Mouse (Mus musculus) forebrain, postnatal 0 days (tissue): Measurements from ENCODE around the gene Top3a. TPM values are rescaled to one million over a fixed set of nuclear protein-coding genes. Genes with fewer than 3 reads are reported as not detected.

Experiments
- ATAC-seq: fragments of 200-750 bp; cut with Nextera tagmentation; 2 replicates; pipeline ENCODE4 v1.8.0; 2017; ENCODE audit warnings: mild to moderate bottlenecking, moderate library complexity
- DNase-seq: peaks from one replicate; pipeline ENCODE4 v3.0.0-alpha.2; 2015
- H3K27ac ChIP-seq: fragments of 300-500 bp; sonication (generic); 2 replicates; pipeline ENCODE4 v1.5.1; 2014; ENCODE audit warnings: low read depth, mild to moderate bottlenecking, antibody characterized with exemption, low read length, moderate library complexity, mixed read lengths
- H3K27me3 ChIP-seq: fragments of 300-500 bp; sonication (generic); 2 replicates; pipeline ENCODE4 v1.6.1; 2014; ENCODE audit warnings: mild to moderate bottlenecking, low read length, mixed read lengths; ENCODE audit not compliant: insufficient read depth
- H3K36me3 ChIP-seq: fragments of 300-500 bp; sonication (generic); 2 replicates; pipeline ENCODE4 v1.6.1; 2014; ENCODE audit warnings: mild to moderate bottlenecking, moderate library complexity; ENCODE audit not compliant: insufficient read depth
- H3K4me1 ChIP-seq: fragments of 300-500 bp; sonication (generic); 2 replicates; pipeline ENCODE4 v1.6.1; 2014; ENCODE audit warnings: antibody characterized with exemption; ENCODE audit not compliant: insufficient read depth
- H3K4me2 ChIP-seq: fragments of 300-500 bp; sonication (generic); 2 replicates; pipeline ENCODE4 v1.6.1; 2014; ENCODE audit warnings: low read depth, mild to moderate bottlenecking, moderate library complexity
- H3K4me3 ChIP-seq: fragments of 300-500 bp; sonication (generic); 2 replicates; pipeline ENCODE4 v1.5.1; 2014; ENCODE audit warnings: low read depth, low read length, mixed read lengths
- H3K9ac ChIP-seq: fragments of 300-500 bp; sonication (generic); 2 replicates; pipeline ENCODE4 v1.6.1; 2014; ENCODE audit warnings: mild to moderate bottlenecking
- H3K9me3 ChIP-seq: fragments of 300-500 bp; sonication (generic); 2 replicates; pipeline ENCODE4 v1.6.1; 2016; ENCODE audit warnings: low read length
- CTCF ChIP-seq: sonication (generic); IDR thresholded peaks from 2 replicates; pipeline ENCODE4 v1.5.1; 2016; ENCODE audit warnings: antibody characterized with exemption, control low read depth, low read depth
- WGBS: fragments of 180-500 bp; shearing (Covaris S2); extraction: QIAGEN DNeasy Blood & Tissue Kit; methylation state at CpG from one replicate; pipeline ENCODE4 v1.1.7; 2014; 5-methylcytosine and 5-hydroxymethylcytosine counted together
- polyA plus RNA-seq: library from polyadenylated mRNA; unstranded; fragments of >200 nt; fragmentation: Nextera tagmentation; extraction: Ambion mirVana; gene quantifications from 2 replicates; pipeline ENCODE4 v1.2.1, GENCODE M21; 2015
- total RNA-seq: library from RNA; depleted of rRNA; stranded (reverse); fragments of >200 nt; gene quantifications from 2 replicates; pipeline ENCODE4 v1.2.3, GENCODE M21; 2014

The Top3a gene
- total and polyA plus RNA-seq, 2 experiments from 2014 or later: 3.9 to 11.5 TPM

DNA sequence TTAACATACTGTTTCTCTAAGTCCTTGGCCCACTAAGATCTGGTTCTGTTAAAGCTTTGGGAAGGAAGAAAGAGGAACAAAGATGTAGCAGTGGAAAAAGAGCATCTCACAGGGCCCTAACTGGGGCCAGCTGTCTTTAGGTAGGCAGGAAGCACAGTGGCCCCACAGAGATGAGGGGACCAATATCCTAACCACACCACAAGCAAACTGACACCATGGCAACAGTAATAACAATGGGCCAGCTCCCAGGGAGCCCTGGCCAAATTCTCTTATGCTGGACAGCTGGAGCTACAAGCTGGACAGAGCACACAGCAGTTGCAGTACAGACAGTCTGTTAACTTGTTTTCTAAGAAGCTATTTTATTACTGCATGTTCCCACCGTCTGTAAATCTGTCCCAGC is 10.4 kb upstream of the Top3a start:
- TF ChIP-seq CTCF: no peak
- DNase-seq (no peak), ATAC-seq (no peak)
- H3K4me1 ChIP-seq: no peaks in the 10 kb centered on the region
- peaks cover 49% of the 10 kb centered on the region for H3K36me3 ChIP-seq
- no peak overlapping the region for H3K9ac ChIP-seq
- no peaks in the 10 kb centered on the region for H3K27me3 ChIP-seq
- H3K4me3 ChIP-seq: no peak overlapping the region
- no peak overlapping the region for H3K27ac ChIP-seq
- H3K4me2 ChIP-seq: no peak overlapping the region
- no peaks in the 10 kb centered on the region for H3K9me3 ChIP-seq
- 50% methylated on average over 1 of the region's 1 CpGs for WGBS

DNA sequence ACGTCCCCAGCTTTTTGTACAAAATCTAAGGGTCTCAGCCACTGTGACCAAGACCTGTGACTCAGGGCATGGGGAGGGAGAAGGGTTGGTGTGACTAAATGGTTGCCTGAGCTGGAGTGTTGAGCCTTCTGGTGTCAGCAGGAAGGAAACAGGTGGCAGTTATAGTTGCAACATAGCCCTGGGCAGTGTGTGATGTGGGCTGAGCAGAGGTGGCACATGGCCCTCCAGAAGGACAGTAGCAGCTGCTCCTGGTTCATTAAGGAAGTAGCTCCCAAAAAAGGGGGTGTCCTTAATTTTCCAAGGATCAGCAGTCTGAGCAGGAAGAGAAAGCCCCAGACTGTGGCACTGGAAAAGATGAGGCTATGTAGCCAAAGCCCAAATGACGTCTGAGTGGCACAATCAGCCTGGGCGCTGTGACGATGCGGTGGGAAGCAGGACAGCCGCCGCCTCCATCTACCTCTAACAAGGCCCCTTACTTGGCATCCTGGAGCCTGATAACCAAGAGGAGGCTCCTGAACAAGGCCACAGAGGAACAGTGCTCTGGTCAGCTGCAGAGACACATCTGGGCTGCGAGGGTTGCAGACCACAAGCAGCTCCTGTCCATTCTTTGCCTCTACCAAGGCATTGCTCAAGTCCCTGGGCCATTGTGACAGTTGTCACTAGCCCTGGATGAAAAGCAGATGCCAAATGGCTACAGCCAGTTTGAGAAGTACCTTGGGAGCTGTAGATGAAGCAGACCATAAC is 7.2 kb upstream of the Top3a start:
- no peak overlapping the region for H3K27ac ChIP-seq
- no peak overlapping the region for H3K9ac ChIP-seq
- TF ChIP-seq CTCF: no peak
- no peaks in the 10 kb centered on the region for H3K9me3 ChIP-seq
- no peaks in the 10 kb centered on the region for H3K27me3 ChIP-seq
- peaks cover 49% of the 10 kb centered on the region for H3K36me3 ChIP-seq
- H3K4me1 ChIP-seq: peaks cover 16% of the 10 kb centered on the region
- no peak overlapping the region for H3K4me2 ChIP-seq
- no peak overlapping the region for H3K4me3 ChIP-seq
- ATAC-seq (no peak), DNase-seq (no peak)
- WGBS: 89% methylated on average over 8 of the region's 8 CpGs

DNA sequence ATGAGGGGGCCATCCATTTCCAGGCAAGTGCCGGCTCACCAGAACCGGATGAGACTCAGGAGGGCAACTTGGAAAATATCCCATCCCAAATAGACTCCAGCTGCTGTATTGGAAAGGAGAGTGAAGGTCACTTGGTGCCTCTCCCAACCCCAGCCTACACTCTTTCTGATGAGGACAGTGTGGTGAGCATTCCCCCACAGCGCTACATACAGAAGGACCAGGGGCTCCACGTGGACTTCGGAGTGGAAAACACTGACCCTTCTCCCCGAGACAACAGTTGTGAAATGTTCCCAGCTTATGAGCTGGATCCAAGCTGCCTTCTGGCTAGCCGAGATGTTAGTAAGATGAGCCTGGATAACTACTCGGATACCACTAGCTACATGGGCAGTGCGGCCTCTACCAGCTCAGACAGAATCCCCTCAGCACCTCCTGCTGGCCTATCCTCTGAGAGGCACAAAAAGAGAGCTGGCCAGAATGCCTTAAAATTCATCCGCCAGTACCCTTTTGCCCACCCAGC is 2.6 kb upstream of the Top3a start:
- TF ChIP-seq CTCF: no peak
- Histone ChIP-seq H3K9me3 (no peaks in the 10 kb centered on the region), H3K9ac (no peak overlapping the region), H3K36me3 (peaks cover 16% of the 10 kb centered on the region), H3K4me2 (peak overlapping the region; percentile 31; the same call in 1 of the 2 replicates), H3K4me1 (peaks cover 38% of the 10 kb centered on the region), H3K4me3 (no peak overlapping the region), H3K27ac (no peak overlapping the region), H3K27me3 (no peaks in the 10 kb centered on the region)
- DNase-seq: no peak
- WGBS: 92% methylated on average over 10 of the region's 10 CpGs
- ATAC-seq: no peak

DNA sequence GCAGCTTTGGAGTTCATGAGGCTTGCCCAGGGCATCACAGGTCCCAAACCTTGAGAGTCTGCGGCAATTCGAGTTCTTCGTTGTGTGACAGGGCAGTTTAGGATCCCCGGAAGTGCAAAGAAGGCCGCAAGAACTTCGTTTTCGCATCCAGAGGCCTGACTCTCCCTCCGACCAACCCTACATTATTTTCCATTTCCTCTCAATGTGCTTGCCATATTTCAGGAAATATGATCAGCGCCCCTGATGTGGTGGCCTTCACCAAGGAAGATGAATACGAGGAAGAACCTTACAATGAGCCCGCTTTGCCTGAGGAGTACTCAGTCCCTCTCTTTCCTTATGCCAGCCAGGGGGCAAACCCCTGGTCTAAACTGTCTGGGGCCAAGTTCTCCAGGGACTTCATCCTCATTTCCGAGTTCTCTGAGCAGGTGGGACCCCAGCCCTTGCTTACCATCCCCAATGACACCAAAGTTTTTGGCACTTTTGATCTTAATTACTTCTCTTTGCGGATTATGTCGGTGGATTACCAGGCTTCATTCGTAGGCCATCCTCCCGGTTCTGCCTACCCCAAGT is 721 bp upstream of the Top3a start:
- TF ChIP-seq CTCF: no peak

DNA sequence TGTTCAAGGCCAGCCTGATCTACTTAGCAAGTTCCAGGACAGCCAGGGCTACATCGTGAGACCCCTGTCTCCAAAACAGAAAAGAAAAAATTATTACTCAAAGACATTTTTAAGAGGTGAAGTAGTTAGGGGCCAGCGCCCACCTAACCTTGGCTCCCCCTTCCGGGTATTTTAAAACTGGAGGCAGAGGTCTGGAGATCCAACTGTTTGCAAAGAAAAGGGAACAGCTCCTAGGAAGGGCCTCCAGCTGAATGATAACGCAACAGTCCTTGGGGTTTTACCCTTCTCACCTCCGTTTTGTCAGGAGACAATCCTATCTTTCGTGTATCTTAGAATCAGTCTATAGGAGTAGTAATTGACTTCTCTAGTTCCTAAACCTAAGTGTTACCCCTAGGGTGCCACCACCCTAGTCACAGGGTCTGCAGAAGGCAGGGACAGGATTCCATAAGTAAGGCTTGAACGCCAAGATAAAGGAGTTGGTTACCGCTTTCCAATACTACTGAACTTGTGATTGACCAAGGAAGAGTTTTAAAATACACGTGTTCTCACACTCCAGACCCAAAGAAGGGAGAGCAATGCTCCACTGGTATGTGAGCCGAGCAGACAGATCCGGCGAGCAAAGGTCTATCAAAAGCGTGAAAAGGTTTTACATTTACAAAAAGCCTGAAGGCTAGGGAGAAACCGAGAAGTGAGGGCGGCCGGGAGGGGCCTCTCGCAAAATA is 897 bp downstream of the Top3a start:
- Histone ChIP-seq H3K27me3 (no peaks in the 10 kb centered on the region), H3K27ac (peak overlapping the region; percentile 83; the same call in 1 of the 2 replicates), H3K36me3 (0 out of 2 replicates have a peak, but pooled peaks cover 3% of the 10 kb centered on the region), H3K4me3 (peak overlapping the region; percentile 92), H3K4me1 (peaks cover 37% of the 10 kb centered on the region), H3K4me2 (peak overlapping the region; percentile 83), H3K9me3 (no peaks in the 10 kb centered on the region), H3K9ac (peak overlapping the region; percentile 77)
- 5% methylated on average over 17 of the region's 17 CpGs for WGBS
- ATAC-seq (no peak), DNase-seq (no peak)
- TF ChIP-seq CTCF: no peak

More for the DNA sequence above, 721 bp upstream of the Top3a start:
- H3K4me2 ChIP-seq: peak overlapping the region; percentile 83
- H3K36me3 ChIP-seq: 0 out of 2 replicates have a peak, but pooled peaks cover 3% of the 10 kb centered on the region
- peak overlapping the region; percentile 92 for H3K4me3 ChIP-seq
- peak overlapping the region; percentile 83 for H3K27ac ChIP-seq
- no peaks in the 10 kb centered on the region for H3K9me3 ChIP-seq
- H3K27me3 ChIP-seq: no peaks in the 10 kb centered on the region
- no peak for DNase-seq
- peak overlapping the region; percentile 77 for H3K9ac ChIP-seq
- WGBS: 30% methylated on average over 16 of the region's 16 CpGs
- H3K4me1 ChIP-seq: peaks cover 38% of the 10 kb centered on the region
- ATAC-seq: no peak

DNA sequence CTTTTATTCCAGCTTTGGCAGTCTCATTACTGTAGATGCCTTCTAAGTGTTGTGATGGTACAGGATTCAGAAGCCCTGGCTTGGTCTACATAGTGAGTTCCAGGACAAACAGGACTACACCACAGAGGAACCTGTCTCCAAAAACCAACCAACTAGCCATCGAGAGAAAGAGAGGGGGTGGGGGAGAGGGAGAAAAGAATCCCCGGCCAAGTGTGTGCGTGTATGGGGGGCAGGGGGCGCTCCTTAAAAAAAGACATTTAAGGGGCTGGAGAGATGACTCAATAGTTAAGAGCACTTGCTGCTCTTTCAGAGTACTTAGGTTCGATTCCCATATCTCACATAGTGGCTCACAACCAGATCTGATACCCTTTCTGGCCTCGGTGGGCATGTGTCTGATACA is 1.6 kb downstream of the Top3a start:
- no peak for DNase-seq
- Histone ChIP-seq H3K9me3 (no peaks in the 10 kb centered on the region), H3K4me3 (peak overlapping the region; percentile 92; the same call in 1 of the 2 replicates), H3K9ac (peak overlapping the region; percentile 77; the same call in 1 of the 2 replicates), H3K4me1 (peaks cover 31% of the 10 kb centered on the region), H3K27ac (no peak overlapping the region), H3K36me3 (0 out of 2 replicates have a peak, but pooled peaks cover 3% of the 10 kb centered on the region), H3K4me2 (peak overlapping the region; percentile 83; the same call in 1 of the 2 replicates), H3K27me3 (no peaks in the 10 kb centered on the region)
- ATAC-seq: no peak
- WGBS: 40% methylated on average over 6 of the region's 6 CpGs
- no peak for TF ChIP-seq CTCF
